Mouse (Mus musculus): Measurements from ENCODE around the gene Myo10.

Myo10 gene

GRCm38 (mm10) chr15:25847576-25848168, 225.3 kb downstream of the Myo10 start:
- peak; percentile 28 for DNase-seq (ENCODE audit: low read depth)

DNA sequence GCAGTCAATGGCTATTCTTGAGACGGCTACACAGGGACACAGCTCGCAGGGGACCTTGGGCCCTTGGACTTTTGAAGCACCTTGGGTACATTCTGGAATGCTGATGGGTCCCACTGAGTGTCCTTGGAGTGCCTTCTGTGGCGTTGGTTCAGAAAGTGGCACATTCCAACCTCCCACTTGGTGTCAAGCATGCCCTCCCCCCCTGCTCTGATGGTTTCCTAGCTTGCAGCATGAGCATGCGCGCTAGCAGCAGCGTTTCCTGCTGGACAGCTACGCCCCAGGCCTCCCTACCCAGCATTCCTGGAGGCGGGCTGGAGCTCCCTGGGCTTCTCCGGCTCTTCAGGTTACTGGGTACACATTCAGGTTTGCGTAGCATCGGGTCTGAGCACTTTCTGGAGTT, 228.2 kb downstream of the Myo10 start:
- DNase-seq (ENCODE audit: low read depth), result no peak

- DNase-seq (ENCODE audit: low read depth), result no peak
Observed at GRCm38 (mm10) chr15:25854270-25854904, 232.1 kb downstream of the Myo10 start.

- DNase-seq (ENCODE audit: low read depth), result peak; percentile 65
Observed at GRCm38 (mm10) chr15:25858611-25859058, 236.3 kb downstream of the Myo10 start.

DNA sequence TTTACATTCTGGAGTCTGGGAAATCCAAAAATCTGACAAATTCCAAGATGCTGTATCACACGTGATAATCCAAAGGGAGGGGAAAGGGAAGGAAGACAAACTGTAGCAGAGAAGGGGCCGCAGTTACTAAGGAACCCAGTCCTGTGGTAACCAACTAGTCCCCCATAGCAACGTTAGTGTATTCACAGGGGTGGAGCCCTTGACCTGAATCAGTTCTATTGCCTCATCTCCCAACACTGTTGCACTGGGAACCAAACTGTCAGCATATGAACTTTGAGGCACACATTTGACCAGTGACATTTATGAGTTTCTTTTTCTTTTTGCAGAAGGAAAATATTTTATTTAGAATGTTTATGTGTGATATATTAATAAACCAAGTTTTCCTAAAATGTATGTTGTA, 237.1 kb downstream of the Myo10 start:
- no peak for DNase-seq (ENCODE audit: low read depth)

- no peak for DNase-seq (ENCODE audit: low read depth)
Observed at GRCm38 (mm10) chr15:25861900-25862299, 239.6 kb downstream of the Myo10 start.

Data from induced T-regulatory cell, adult 2 months (primary cell).